Mouse (Mus musculus) spleen, adult 2 months (tissue): ENCODE measurements around the gene Ebna1bp2. TPM values are rescaled to one million over a fixed set of nuclear protein-coding genes. Genes with fewer than 3 reads are reported as not detected.
A peak's percentile ranks its signal among the peaks of the same experiment; 100 is the strongest.

Source experiments
- DNase-seq, 2 experiments: peaks; one replicate each; pipeline versions ENCODE4 v3.0.0 to v3.0.0-alpha.2; 2012 to 2021; ENCODE audit warnings: low spot score in 2 of 2, low read depth in 1 of 2
- H3K27ac ChIP-seq: fragments of 200-500 bp; 2 replicates; pipeline ENCODE4 v1.5.1; 2012; ENCODE audit warnings: low read length, inconsistent platforms; ENCODE audit not compliant: insufficient read depth
- H3K27me3 ChIP-seq: fragments of 200-500 bp; 2 replicates; pipeline ENCODE4 v1.6.1; 2012; ENCODE audit warnings: mild to moderate bottlenecking, moderate library complexity, low read length, inconsistent platforms; ENCODE audit not compliant: control insufficient read depth, insufficient read depth
- H3K36me3 ChIP-seq: fragments of 200-500 bp; 2 replicates; pipeline ENCODE4 v1.6.1; 2012; ENCODE audit warnings: mild to moderate bottlenecking, low read length, inconsistent platforms; ENCODE audit not compliant: control insufficient read depth, insufficient read depth
- H3K4me1 ChIP-seq: fragments of 200-500 bp; 2 replicates; pipeline ENCODE4 v1.6.1; 2011; ENCODE audit warnings: inconsistent platforms; ENCODE audit not compliant: control insufficient read depth, insufficient read depth, insufficient read length
- H3K4me3 ChIP-seq: fragments of 200-500 bp; 2 replicates; pipeline ENCODE4 v1.5.1; 2011; ENCODE audit warnings: mild to moderate bottlenecking, inconsistent platforms; ENCODE audit not compliant: insufficient read depth, insufficient read length; ENCODE audit errors: extremely low read depth
- CTCF ChIP-seq: fragments of 200-500 bp; IDR thresholded peaks from 2 replicates; pipeline ENCODE4 v1.5.1; 2011; ENCODE audit warnings: mild to moderate bottlenecking, inconsistent platforms; ENCODE audit not compliant: insufficient read depth, insufficient read length, insufficient replicate concordance; ENCODE audit errors: extremely low read depth
- POLR2A ChIP-seq: fragments of 200-500 bp; IDR thresholded peaks from 2 replicates; pipeline ENCODE4 v1.6.1; 2011; ENCODE audit warnings: low read depth, low read length, inconsistent platforms
- WGBS: fragments of 180-500 bp; shearing (Covaris S2); methylation state at CpG from one replicate; pipeline ENCODE4 v1.1.7; 2018; 5-methylcytosine and 5-hydroxymethylcytosine counted together
- polyA plus RNA-seq: library from polyadenylated mRNA; depleted of rRNA; stranded (reverse); fragments of >200 nt; gene quantifications from 2 replicates; pipeline ENCODE4 v1.2.3, GENCODE M21; 2012

Gene Ebna1bp2
- polyA plus RNA-seq, 1 experiment: 17.5 TPM

DNA sequence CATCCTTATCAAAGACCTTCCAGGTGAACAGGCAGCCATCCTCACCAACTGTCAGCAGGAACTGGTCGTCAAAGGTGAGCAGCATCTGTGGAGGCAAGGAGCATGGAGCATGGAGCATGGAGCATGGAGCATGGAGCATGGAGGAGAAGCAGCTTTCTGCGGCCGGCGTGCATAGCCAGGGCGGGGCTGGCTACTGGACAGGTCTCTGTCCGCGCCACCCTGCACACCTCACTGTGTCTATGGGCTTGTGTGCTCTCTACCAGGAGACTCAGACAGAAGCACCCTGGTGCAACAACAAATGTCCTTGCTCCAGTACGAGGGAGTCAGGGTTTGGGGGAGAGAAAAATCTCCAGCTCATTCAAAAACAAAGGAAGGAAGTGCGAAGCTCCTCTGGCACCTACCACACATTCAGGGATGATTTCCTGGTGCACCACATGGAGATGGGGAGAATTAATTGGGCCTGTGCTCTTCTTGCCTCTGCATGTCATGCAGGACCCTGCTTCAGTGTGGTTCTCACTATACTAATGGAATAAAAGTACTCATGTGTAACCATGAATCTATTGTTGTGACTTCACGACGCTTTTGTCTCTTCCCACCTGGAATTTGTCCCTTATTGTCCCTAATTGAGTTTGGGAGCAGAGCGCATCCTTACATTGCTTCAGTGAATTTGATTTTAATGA is 31.4 kb upstream of the Ebna1bp2 start:
- Histone ChIP-seq H3K4me1 (no peaks in the 10 kb centered on the region), H3K36me3 (no peaks in the 10 kb centered on the region), H3K4me3 (no peak overlapping the region), H3K27ac (no peak overlapping the region), H3K27me3 (no peaks in the 10 kb centered on the region)
- 80% methylated on average over 12 of the region's 12 CpGs for WGBS
- no peak for DNase-seq
- no peak for TF ChIP-seq POLR2A

DNA sequence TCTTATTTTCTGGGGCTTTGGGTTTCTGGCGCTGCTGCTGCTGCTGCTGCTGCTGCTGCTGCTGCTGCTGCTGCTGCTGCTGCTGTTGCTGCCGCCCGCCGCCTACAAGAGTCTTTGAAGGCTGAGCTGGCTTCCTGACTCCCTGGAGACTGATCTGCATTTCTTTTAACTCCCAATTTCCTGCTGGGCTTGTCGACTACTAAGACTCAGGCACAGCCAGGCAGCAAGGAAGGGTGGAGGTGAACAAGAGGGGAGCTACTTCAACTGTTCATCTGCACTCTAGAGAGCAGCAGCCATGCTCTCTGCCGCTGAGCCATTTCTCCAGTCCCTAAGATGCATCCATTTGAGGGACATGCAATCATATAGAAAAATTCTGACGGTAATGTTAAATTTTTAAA is 30.9 kb upstream of the Ebna1bp2 start:
- Histone ChIP-seq H3K4me3 (no peak overlapping the region), H3K27me3 (no peaks in the 10 kb centered on the region), H3K36me3 (no peaks in the 10 kb centered on the region), H3K4me1 (no peaks in the 10 kb centered on the region), H3K27ac (no peak overlapping the region)
- 26% methylated on average over 7 of the region's 7 CpGs for WGBS
- no peak for DNase-seq
- TF ChIP-seq POLR2A: no peak
- TF ChIP-seq CTCF: no peak

DNA sequence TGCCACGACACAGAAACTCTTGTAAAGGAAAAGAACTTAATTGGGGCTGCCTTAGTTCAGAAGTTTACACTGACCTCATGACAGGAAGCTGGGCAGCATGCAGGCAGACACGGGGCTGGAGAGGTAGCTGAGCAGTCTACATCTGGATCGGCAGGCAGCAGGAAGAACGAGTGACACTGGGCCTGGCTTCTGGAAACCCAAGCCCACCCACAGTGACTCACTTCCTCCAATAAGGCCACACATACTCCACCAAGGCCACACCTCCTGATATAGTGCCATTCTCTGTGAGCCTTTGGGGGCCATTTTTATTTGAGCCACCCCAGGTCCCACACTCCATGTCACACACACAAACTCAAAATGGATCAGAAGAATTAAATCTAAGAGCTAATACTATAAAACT is 16.5 kb upstream of the Ebna1bp2 start:
- no peak overlapping the region for H3K4me3 ChIP-seq
- H3K36me3 ChIP-seq: no peaks in the 10 kb centered on the region
- DNase-seq: no peak
- no peaks in the 10 kb centered on the region for H3K4me1 ChIP-seq
- TF ChIP-seq POLR2A (no peak), CTCF (no peak)
- H3K27ac ChIP-seq: no peak overlapping the region
- 9% methylated on average over 4 of the region's 4 CpGs for WGBS
- no peaks in the 10 kb centered on the region for H3K27me3 ChIP-seq

DNA sequence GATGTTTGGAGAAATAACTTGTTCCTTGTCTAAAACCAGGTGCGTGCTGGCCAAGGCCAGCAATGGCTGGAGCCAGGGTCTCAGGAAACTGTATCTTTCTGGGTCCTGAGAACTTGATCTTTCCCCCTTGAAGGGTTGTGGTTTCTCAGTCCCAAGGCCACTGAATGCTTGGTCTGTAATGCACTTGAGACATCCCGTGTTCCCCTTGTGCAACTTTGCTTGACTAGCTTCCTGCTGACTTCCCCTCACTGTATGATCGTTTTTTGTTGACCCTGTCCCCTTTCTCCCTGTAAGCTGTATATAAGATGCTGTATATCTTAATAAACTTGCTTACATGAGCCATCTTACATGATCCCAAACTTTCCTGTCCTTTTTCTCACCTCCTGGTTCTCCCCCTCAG is 10.8 kb upstream of the Ebna1bp2 start:
- H3K36me3 ChIP-seq: no peaks in the 10 kb centered on the region
- no peak overlapping the region for H3K4me3 ChIP-seq
- no peaks in the 10 kb centered on the region for H3K4me1 ChIP-seq
- H3K27me3 ChIP-seq: no peaks in the 10 kb centered on the region
- TF ChIP-seq CTCF (no peak), POLR2A (no peak)
- 12% methylated on average over 3 of the region's 3 CpGs for WGBS
- H3K27ac ChIP-seq: no peak overlapping the region
- no peak for DNase-seq

DNA sequence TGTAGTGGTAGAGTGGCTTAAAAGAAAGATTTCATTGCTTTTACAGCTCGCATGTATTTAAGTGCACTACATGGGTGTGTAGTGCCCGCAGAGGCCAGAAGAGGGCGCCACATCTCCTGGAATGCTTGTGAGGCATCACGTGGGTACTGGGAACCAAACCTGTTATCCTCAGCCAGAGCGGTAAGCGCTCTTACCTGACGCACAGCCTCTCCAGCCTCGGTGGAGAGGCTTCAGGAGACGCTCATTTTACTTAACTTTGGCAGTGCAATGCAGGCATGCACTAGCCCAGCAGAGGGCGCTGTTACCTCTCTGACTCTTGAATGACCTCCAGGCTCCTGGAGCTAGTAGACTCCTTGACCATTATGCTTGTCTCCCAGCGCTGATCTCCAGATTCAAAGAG is 8.0 kb upstream of the Ebna1bp2 start:
- no peaks in the 10 kb centered on the region for H3K4me1 ChIP-seq
- H3K27me3 ChIP-seq: no peaks in the 10 kb centered on the region
- H3K27ac ChIP-seq: no peak overlapping the region
- TF ChIP-seq CTCF: no peak
- TF ChIP-seq POLR2A: no peak
- peak in 1 of 2 experiments; percentile 9 for DNase-seq
- H3K36me3 ChIP-seq: no peaks in the 10 kb centered on the region
- no peak overlapping the region for H3K4me3 ChIP-seq
- WGBS: 45% methylated on average over 11 of the region's 11 CpGs

DNA sequence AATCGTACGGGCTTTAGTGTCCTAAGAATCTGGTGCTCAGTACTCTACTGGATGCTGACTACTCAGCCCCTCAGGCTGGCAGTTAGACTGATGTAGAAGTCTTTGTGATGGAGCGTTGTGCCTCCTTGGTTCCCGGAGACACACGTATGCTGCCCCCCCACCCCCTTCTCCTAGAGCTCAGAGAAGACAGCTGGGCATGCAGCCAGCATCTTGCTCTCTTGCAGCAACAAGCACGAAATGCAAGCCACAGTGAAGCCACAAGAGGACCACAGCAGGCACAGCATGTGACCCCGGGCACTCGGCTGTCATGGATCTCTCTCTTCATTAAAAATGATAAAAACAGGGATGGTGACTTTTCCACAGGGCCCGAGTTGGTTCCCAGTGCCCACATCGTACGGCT is 5.2 kb upstream of the Ebna1bp2 start:
- no peaks in the 10 kb centered on the region for H3K27me3 ChIP-seq
- 77% methylated on average over 11 of the region's 11 CpGs for WGBS
- no peak overlapping the region for H3K4me3 ChIP-seq
- TF ChIP-seq POLR2A (no peak), CTCF (no peak)
- DNase-seq: no peak
- H3K36me3 ChIP-seq: no peaks in the 10 kb centered on the region
- H3K27ac ChIP-seq: no peak overlapping the region
- no peaks in the 10 kb centered on the region for H3K4me1 ChIP-seq

DNA sequence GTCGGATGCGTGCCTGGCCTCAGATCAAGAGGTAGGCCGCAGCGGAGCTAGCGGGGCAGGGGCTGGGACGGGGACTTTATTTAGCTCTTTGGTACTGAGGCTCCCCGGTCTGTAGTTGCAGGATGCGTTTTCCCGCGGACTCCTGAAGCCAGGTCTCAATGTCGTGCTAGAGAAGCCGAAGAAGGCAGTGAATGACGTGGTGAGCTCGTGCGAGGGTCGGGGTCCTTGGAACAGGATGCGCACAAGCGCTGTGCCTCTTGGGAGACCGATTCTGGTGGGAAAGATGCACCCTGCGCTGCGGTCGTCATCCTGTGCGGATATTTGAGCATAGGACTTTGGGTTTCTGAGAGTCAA is 345 bp downstream of the Ebna1bp2 start:
- TF ChIP-seq CTCF (no peak), POLR2A (no peak)
- whole genome bisulfite sequencing: under 1% methylated on average over 23 of the region's 23 CpGs
- Histone ChIP-seq H3K27me3 (no peaks in the 10 kb centered on the region), H3K27ac (peak overlapping the region; percentile 31; the same call in 1 of the 2 replicates), H3K4me3 (peak overlapping the region; percentile 86), H3K36me3 (peaks cover 20% of the 10 kb centered on the region), H3K4me1 (peaks cover 3% of the 10 kb centered on the region; the same call in 1 of the 2 replicates)
- no peak for DNase-seq
